Mouse (Mus musculus): ENCODE measurements around the gene Serpinb9d.

- no peak for TF ChIP-seq POLR2A (IDR thresholded peaks at IDR 0.05; ENCODE audit: insufficient read depth, low read depth, low read length)
- no peak for TF ChIP-seq CTCF (IDR thresholded peaks at IDR 0.05; ENCODE audit: insufficient read depth, low read depth, low read length)
These were observed 33.1 kb upstream of the Serpinb9d start, which contains the start of gene Serpinb9c for GRCm38 (mm10) chr13:33159642-33160041.

All from olfactory bulb, adult 2 months (tissue).